ENCODE assay signal across 9 mouse cellular contexts in genomic region chr6:4457555-4457996, GRCm38 (mm10). TPM values are rescaled to one million over a fixed set of nuclear protein-coding genes. Genes with fewer than 3 reads are reported as not detected.
DNase-seq lines count a peak whose midpoint lies in the region; ATAC-seq and TF ChIP-seq lines count a peak whose summit lies in the region.
"Had no signal": no experiment of that assay in that cellular context is flagged by ENCODE, and none has a peak within 500 bp of the region (broad histone marks: within the 10 kb centered on the region; RNA-seq: fewer than 3 reads in every experiment).

No protein-coding gene starts in this region.

- TF ChIP-seq CTCF in layer of hippocampus, adult 2 months (conservative IDR thresholded peaks at IDR 0.05), result no peak

- H3K36me3 ChIP-seq in heart, embryonic 10.5 days, result no peaks in the 10 kb centered on the region
- H3K36me3 ChIP-seq: hindbrain, embryonic 15.5 days had no signal

- WGBS in heart, embryonic 10.5 days, result 21% methylated on average over 6 of the region's 6 CpGs

- H3K27me3 ChIP-seq in heart, embryonic 10.5 days (ENCODE audit: insufficient read depth, poor library complexity, severe bottlenecking), result no peaks in the 10 kb centered on the region
- H3K27me3 ChIP-seq: hindbrain, embryonic 15.5 days had no signal

- peak; percentile 15 for DNase-seq in layer of hippocampus, adult 11-12 months (ENCODE audit: low spot score)
- no peak for DNase-seq in layer of hippocampus, adult 2 months (ENCODE audit: low spot score in 2 of 2)
- peak; percentile 78 for DNase-seq in embryo, embryonic 10 days (ENCODE audit: low spot score)
- no peak for DNase-seq in heart, embryonic 10.5 days (ENCODE audit: low spot score)
- DNase-seq in kidney, postnatal 4 days, result peak; percentile 82 to 89
- DNase-seq in ovary, postnatal 10 days (ENCODE audit: low spot score), result peak; percentile 14
- no peak for DNase-seq in cerebellum, adult 9-11 months

- no peak overlapping the region for H3K27ac ChIP-seq in layer of hippocampus, adult 2 months
- peak overlapping the region; percentile 67 for H3K27ac ChIP-seq in heart, embryonic 10.5 days
- H3K27ac ChIP-seq: hindbrain, embryonic 15.5 days had no signal

- no peak overlapping the region for H3K4me3 ChIP-seq in layer of hippocampus, adult 2 months
- H3K4me3 ChIP-seq in heart, embryonic 10.5 days, result no peak overlapping the region
- H3K4me3 ChIP-seq: hindbrain, embryonic 15.5 days had no signal

- no peaks in the 10 kb centered on the region for H3K9me3 ChIP-seq in heart, embryonic 10.5 days
- H3K9me3 ChIP-seq: hindbrain, embryonic 15.5 days had no signal

- H3K4me1 ChIP-seq in heart, embryonic 10.5 days, result peaks cover 14% of the 10 kb centered on the region
- H3K4me1 ChIP-seq: hindbrain, embryonic 15.5 days had no signal

- no peak for ATAC-seq in erythroblast, adult 5-6 weeks (replicated peaks; ENCODE audit: low FRiP score, poor library complexity, severe bottlenecking)

RNA-seq across cellular contexts. Expression of gene Col1a2, which starts 47.0 kb away (rescaled TPM):
- 10 to 100 TPM; 11.0 to 18.3 TPM for total RNA-seq in layer of hippocampus, adult 2 months (2021)
- 88.7 and 175 TPM in 2 replicates for polyA plus RNA-seq in heart, embryonic 10.5 days (2016; fragmentation: Nextera tagmentation; extraction: Ambion mirVana)
- total RNA-seq in erythroblast, adult 5-6 weeks (2015; ENCODE audit: low replicate concordance), result 0.19 and 0.84 TPM in 2 replicates
- total RNA-seq in erythroblast, adult 5-6 weeks (2017; ENCODE audit: low replicate concordance), result 0.51 and 0.70 TPM in 2 replicates

Comparison
In these comparisons a context has a peak if more than half of its experiments do, and no peak if none do; other contexts are left out.
1. DNase-seq: peak in layer of hippocampus, adult 11-12 months (single experiment), embryo, embryonic 10 days (single experiment), kidney, postnatal 4 days (2 of 2) and ovary, postnatal 10 days (single experiment); none in layer of hippocampus, adult 2 months (0 of 2), heart, embryonic 10.5 days (single experiment) and cerebellum, adult 9-11 months (single experiment).
2. RNA of gene Col1a2, which starts 47.0 kb away (total RNA-seq): 11.0 to 18.3 TPM in layer of hippocampus, adult 2 months; 0.19 to 0.84 TPM in erythroblast, adult 5-6 weeks; every median in the first group is over 4 times any median in the second.